Mouse (Mus musculus) telencephalon, adult 2 months (tissue): ENCODE measurements around the gene Cenpp.

Source experiments
- DNase-seq: peaks from one replicate; pipeline ENCODE4 v3.0.0-alpha.2; 2011; ENCODE audit warnings: low read depth, low spot score

Gene Cenpp

DNA sequence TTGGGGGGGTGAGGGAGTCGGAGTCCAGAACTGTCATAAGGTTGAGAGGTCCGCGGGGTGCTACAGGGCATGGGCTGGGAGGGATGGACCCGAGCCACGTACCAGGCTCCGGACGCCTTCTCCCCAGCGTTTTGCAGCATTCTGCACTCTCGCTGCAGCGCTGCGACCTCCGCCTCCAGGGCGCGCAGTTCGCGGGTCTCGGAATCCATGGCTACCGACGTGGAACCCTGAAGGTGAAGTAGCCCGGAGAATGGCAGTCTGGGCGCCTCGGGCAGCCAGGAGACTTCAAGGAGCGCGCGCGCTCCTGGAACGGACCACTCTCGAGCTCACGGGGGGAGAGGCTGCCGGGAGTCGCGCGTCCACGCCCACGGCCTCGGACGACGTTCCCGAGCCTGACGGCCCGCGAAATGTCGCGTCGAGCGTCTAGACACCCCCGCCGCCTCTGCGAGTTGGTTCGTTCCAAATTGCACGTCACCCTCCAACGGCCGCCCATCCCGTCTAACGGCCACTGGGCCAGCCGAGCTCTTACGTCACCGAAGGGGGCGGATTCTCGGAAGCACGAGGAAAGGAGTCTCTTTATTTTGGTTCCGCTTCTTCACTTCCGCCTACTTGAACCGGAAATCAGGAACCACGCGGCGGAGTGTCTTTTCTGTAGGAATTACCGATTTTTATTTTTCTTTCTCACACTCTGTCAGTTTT lies at the start of gene Cenpp, which contains the start of gene Nol8:
Gene Cenpp, minus strand, starts transcription at position 305 of the 699 bp plus-strand sequence.
Gene Nol8, plus strand, starts transcription at position 598 of the 699 bp plus-strand sequence.
- peak; percentile 99 for DNase-seq

DNA sequence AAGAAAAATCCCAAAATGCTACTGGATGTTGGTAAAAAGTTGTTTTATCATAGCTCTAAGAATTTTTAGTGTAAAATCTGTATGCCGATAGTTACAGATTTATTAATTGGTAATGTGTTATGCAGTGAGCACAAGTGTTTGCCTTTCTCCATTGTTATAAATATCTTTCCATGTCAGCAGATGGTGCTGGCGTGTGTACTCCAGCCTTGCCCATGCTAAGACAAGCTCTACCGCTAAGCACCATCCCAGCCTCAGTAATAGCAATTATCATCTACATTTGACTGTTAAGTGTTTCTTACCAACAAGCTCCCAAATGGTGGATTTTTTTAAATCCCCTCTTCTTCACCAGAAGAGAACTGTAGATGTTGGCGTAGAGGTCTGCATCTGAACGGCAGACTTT lies 38.5 kb upstream of the Cenpp start:
- no peak for DNase-seq

GRCm38 (mm10) chr13:49684266-49684665 lies 31.7 kb upstream of the Cenpp start:
- DNase-seq, result peak; percentile 24

DNA sequence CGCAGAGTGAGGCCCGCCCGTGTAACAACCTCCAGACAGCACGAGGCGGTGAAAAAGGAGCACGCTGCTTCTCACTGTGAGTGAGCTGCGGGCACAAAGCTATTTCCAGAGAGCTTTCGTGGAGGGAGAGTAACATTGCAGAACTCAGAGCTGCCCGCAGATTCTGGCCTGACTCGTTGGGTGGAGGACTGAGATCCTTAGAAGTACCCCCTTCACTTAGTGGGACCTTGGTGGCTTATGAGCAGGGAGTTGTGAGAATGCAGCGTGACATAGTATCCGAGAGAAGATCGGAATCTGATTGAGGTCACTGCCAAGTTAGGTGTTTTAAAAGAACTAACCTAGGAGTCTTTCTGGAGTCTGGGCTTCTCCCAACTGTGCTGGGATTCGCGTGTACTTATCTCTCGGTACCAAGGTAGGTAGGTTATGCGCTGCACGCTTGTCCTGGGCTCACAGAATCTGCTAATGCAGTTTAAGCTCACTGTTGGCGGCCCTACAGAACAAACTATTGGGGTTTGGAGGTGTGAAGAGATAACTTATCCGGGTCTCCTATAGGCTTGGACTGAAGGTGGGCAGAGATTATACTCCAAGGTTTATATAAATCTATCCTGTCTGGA lies 29.8 kb upstream of the Cenpp start:
- no peak for DNase-seq

DNA sequence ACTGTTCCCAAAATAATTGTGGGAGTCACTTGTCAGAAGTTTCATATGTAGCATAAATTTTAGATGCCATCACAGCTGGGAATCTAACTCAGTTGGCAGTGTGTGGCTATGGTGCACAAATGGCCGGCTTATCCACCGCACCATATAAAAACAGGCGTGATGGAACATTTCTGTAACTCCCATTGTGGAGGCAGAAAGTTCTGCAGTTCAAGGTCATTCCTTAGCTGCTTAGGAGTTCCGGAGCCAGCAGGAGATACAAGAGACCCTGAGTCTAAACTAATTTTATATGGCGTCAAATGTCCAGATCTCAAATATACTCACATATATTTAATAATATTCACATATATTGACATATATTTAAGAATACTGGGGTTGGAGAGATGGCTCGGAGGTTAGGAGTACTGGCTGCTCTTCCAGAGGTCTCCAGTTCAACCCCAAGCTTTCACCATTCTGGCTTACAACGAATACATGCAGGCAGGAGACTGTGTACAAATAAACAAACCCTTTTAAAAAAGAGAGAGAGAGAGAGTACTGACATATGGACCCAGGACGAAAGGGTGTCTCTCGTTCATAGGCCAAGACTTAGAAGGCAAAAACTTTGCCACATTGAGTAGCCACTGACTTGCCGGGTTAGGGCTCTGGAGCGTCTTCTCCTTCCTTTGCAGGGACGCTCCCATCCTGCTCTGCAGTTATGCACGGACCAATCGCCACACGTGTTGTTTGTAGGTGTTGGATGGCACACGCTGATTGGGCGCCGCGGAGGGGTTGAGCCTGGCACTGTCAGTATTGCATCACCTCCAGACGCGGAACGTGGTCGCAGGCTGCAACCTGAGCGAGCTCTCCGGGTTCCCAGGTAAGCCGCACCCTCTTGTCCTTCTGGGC lies 29.0 kb upstream of the Cenpp start, which contains the start of gene Iars:
Gene Iars, plus strand, starts transcription at position 750 of the 882 bp plus-strand sequence.
- peak; percentile 97 for DNase-seq

DNA sequence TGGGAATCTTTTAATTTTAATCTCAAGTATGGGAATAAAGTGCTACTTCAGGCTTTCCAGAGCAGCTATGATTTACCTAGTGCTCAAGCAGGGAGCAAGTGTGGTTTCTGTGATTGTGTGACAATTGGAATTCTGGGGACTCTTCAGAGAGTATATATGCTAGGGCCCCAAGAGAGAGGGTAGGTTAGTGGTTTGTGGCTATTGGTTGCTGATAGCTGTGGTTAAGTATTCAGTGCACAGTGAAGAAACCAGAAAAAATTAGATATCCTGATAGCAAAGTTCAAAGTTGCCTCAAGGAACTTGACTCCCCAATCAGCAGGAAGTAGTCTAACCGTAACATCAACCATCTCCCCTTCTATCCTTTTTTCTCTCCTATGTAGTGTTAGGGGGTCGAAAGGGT lies 25.2 kb upstream of the Cenpp start:
- DNase-seq, result no peak

- no peak for DNase-seq
Observed at GRCm38 (mm10) chr13:49653180-49653541, 576 bp upstream of the Cenpp start.

DNA sequence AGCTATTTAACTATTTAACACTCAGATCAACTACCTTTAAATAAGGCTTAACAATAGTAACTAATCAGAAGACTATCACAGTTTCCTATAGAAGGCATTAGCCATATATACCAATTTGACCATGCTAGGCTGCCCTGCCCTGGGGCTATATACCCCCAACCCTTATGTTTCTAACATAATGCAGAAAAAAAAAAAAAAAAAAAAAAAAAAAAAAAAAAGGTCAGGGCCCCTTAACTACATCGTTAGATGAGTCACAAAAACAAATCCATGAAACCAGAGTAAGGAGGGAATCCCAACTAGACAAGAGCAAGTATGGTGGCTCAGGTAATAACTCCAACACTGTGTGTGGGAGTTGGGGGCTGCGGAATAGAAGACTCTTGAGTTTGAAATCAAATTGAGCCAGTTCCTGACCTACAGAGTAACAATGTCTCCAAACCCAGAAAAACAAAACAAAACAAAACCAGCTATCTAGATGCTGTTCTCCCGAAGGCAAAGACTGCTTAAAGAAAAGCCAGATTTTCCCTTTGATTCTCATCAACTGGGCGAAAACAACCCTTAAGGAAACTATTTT lies 719 bp downstream of the Cenpp start:
- DNase-seq, result no peak

GRCm38 (mm10) chr13:49651136-49651535 lies 1.4 kb downstream of the Cenpp start:
- no peak for DNase-seq

DNA sequence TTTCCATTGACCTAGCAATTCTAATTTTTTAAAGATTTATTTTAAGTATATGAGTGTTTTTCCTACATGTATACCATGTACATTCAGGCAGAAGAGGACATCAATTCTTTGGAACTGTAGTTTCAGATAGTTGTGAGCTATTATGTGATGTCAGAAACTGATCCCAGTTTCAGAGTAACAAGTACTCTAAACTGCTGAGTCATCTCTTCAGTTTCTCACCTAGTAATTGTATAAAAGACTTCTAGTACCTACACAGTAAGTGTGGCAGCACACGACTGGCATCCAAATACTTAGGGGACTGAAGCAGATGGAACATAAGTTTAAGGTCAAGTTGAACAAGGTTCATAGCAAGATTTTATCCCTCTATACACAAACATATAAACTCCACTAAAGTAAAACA lies 6.6 kb downstream of the Cenpp start:
- DNase-seq, result no peak

DNA sequence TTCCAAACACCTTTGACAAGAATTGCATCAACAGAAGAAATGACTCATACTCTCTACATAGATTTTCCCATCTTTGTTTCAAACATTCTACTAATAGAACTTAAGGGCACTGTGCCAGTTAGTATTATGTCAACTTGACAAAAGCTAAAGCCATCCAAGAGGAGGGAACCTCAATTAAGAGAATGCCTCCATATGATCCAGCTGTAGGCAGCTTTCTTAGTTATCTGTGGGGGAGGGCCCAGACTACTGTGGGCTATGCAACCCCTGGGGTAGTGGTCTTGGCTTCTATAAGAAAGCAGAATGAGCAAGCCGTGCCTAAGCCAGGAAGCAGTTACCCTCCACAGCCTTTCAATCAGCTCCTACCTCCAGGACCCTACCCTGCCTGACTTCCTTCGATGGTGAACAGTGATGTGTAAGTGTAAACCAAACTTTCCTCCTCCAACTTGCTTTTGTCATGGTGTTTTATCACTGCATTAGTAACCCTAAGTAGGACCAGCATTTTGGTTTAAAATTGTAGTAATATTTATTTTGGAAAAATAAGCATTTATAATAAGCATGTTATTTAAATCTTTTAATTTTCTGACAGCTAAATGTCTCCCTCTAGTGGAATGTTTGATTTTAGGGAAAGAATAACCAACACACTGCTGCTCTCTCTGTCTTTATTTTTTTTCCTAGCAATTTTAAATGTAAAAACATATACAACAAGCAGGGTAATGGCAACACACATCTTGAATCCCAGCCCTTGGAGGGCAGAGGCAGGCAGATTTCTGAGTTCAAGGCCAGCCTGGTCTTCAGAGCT lies 7.7 kb downstream of the Cenpp start:
- DNase-seq, result peak; percentile 60

GRCm38 (mm10) chr13:49643669-49644362 lies 8.8 kb downstream of the Cenpp start:
- DNase-seq, result no peak

DNA sequence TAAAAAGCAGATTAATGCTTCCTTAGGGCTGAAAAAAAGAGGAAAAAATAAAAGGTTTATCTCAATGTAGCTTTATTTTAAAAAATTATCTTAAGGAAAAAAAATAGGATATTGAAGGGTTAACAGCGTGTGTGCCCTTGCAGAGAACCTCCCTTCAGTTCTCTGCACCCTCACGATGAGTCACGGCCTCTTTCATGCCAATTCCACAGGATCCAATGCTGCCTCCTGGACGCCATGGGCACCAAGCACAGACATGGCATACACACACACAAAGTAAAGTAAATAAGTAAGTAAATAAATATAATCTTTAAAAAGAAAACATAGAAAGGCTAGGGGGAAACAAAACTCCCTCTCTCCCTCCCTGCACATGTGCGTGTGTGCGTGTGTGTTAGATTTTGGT lies 9.9 kb downstream of the Cenpp start:
- DNase-seq, result no peak

GRCm38 (mm10) chr13:49639965-49640364 lies 12.6 kb downstream of the Cenpp start:
- DNase-seq, result no peak

GRCm38 (mm10) chr13:49629076-49629475 lies 23.5 kb downstream of the Cenpp start:
- no peak for DNase-seq

GRCm38 (mm10) chr13:49628167-49628566 lies 24.4 kb downstream of the Cenpp start:
- DNase-seq, result no peak

DNA sequence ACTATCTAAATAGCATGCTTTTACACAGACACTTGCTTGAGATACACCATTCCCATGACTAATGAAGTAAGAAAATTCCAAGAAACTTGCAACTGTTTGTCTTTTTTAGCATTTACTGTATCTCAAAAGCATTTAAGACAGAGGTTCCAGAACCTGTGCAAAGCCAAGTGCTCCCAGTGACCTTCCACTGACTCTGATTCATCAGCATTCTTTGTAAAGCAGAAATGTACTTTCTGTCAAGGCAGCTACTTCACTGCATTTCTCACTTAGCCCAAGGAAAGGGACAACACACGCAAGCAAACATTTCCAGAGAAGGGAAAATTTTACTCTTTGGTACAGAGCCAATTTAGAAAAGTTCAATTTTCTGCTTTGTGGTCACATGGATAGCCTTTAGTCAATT lies 29.4 kb downstream of the Cenpp start:
- no peak for DNase-seq

GRCm38 (mm10) chr13:49618365-49618764 lies 34.2 kb downstream of the Cenpp start:
- no peak for DNase-seq

GRCm38 (mm10) chr13:49617021-49617420 lies 35.6 kb downstream of the Cenpp start:
- no peak for DNase-seq

DNA sequence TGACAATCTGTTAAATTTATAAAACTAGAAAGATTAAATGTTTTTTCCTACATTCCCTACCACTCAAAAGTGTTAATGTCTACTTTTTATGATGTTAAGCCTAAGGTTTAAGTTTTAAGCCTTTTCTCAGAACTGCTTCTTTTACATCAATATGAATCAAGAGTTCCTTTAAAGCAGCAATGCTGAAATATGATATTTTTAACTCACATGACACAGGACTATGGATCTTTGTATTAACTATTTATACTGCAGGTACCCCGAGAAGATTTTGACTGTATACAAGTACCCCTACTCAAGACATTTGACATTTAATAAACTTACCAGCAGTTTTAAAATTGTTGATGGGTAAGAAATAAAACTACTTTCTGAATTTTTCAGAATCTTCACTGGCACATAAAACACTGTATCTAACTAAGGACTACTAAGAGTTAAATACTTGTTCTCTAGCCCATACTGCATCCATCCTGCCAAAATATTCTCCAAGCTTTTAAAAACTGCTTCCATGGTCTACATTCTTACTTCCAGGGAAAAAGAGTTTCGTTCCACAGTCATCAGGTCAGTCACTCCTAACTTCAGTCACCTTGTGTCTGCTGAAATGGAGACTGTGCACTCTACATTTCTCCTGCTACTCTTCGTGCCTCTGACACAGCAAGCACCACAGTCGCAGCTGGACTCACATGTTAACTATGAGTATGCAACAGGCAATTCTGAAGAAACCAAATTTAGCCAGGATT lies 43.8 kb downstream of the Cenpp start:
- no peak for DNase-seq
